Mouse (Mus musculus) midbrain, embryonic 12.5 days (tissue): ENCODE results near the gene Ddrgk1. TPM values are rescaled to one million over a fixed set of nuclear protein-coding genes. Genes with fewer than 3 reads are reported as not detected.

ENCODE experiments used
- ATAC-seq: fragments of 200-750 bp; cut with Nextera tagmentation; 2 replicates; pipeline ENCODE4 v1.8.0; 2017; ENCODE audit warnings: low read depth, moderate TSS enrichment, moderate library complexity; ENCODE audit not compliant: low FRiP score
- H3K27ac ChIP-seq: fragments of 300-500 bp; sonication (generic); replicated peaks from 2 replicates; pipeline ENCODE4 v1.5.1; 2016; ENCODE audit warnings: mild to moderate bottlenecking
- H3K27me3 ChIP-seq: fragments of 300-500 bp; sonication (generic); 2 replicates; pipeline ENCODE4 v1.6.1; 2016; ENCODE audit warnings: mild to moderate bottlenecking
- H3K36me3 ChIP-seq: fragments of 300-500 bp; sonication (generic); 2 replicates; pipeline ENCODE4 v1.6.1; 2016
- H3K4me1 ChIP-seq: fragments of 300-500 bp; sonication (generic); 2 replicates; pipeline ENCODE4 v1.6.1; 2016
- H3K4me2 ChIP-seq: fragments of 300-500 bp; sonication (generic); replicated peaks from 2 replicates; pipeline ENCODE4 v1.6.1; 2016; ENCODE audit warnings: mild to moderate bottlenecking, moderate library complexity
- H3K4me3 ChIP-seq: fragments of 300-500 bp; sonication (generic); 2 replicates; pipeline ENCODE4 v1.5.1; 2016; ENCODE audit warnings: mild to moderate bottlenecking
- H3K9ac ChIP-seq: fragments of 300-500 bp; sonication (generic); replicated peaks from 2 replicates; pipeline ENCODE4 v1.6.1; 2016; ENCODE audit warnings: mild to moderate bottlenecking, moderate library complexity
- H3K9me3 ChIP-seq: fragments of 300-500 bp; sonication (generic); 2 replicates; pipeline ENCODE4 v1.6.1; 2016; ENCODE audit warnings: mild to moderate bottlenecking
- WGBS: fragments of 180-500 bp; shearing (Covaris S2); methylation state at CpG from one replicate; pipeline ENCODE4 v1.1.7; 2016; 5-methylcytosine and 5-hydroxymethylcytosine counted together
- polyA plus RNA-seq: library from polyadenylated mRNA; unstranded; fragments of >200 nt; fragmentation: Nextera tagmentation; extraction: Ambion mirVana; gene quantifications from 2 replicates; pipeline ENCODE4 v1.2.1, GENCODE M21; 2016

Ddrgk1 gene
- polyA plus RNA-seq, 1 experiment from 2014 or later = 54.8 TPM

DNA sequence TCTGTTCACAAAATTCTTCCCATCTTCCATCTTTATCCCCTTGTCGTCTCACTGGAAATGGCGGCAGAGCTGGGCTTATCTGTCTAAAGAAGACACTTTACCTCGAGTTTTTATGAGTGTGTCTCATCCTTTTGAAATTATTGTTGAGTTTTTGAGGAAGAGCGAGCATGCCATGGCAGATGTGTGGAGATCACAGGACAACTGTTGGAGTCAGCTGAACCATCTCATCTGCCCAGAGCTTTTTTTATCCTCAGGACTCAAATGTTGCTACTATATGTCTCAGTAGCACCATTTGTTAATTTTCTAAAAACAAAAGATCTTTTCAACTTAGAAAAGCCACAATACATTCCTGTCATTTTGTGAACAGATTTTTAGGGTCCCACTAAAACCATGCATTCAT is 19.3 kb downstream of the Ddrgk1 start:
- Histone ChIP-seq H3K4me1 (peaks cover 16% of the 10 kb centered on the region; the same call in 1 of the 2 replicates), H3K27me3 (peaks cover 18% of the 10 kb centered on the region), H3K4me3 (no peak overlapping the region), H3K9ac (no peak overlapping the region), H3K27ac (no peak overlapping the region), H3K4me2 (no peak overlapping the region), H3K9me3 (no peaks in the 10 kb centered on the region), H3K36me3 (0 out of 2 replicates have a peak, but pooled peaks cover 4% of the 10 kb centered on the region)
- ATAC-seq = no peak
- WGBS = 82% methylated on average over 4 of the region's 4 CpGs

DNA sequence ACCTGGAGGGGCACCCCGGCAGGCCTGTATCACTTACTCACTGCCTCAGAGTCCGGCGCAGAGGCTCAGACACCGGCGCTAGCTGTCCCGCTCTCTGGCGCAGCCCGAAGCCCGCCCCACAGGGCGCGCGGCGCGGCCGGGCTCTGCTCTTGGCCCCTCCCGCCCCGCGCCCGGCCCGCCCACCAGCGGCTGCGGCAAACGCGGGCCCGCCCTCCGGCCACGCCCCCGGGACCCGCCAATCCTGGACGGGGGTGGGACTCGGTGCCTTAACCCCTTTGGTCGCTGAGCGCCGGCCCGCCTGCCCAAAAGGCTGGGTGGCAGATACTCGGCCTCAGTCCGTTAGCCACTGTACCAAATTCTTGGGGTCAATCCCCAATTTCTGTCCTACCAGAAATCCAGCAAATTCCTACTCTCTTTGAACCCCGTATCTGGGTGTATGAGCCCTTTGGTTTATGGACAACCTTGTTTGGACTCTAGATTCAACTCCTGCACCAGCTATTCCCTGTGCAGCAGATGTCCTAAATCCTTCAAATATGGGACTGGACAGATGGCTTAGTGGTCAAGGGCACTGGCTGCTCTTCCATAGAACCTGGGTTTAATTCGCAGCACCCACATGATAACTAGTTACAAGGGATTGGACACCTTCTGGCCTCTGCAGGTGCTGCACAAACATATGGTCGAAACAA is 21.6 kb downstream of the Ddrgk1 start, which contains the start of gene Lzts3:
Lzts3 (minus strand) TSS at position 120 of the 686 bp plus-strand sequence.
- H3K9me3 ChIP-seq = no peaks in the 10 kb centered on the region
- H3K9ac ChIP-seq = peak within 1 kb of the TSS; percentile 76
- 0 out of 2 replicates have a peak, but pooled peaks cover 4% of the 10 kb centered on the region for H3K36me3 ChIP-seq
- H3K27ac ChIP-seq = peak within 1 kb of the TSS; percentile 31; the same call in 1 of the 2 replicates
- H3K27me3 ChIP-seq = peaks cover 42% of the 10 kb centered on the region
- peak within 1 kb of the TSS; percentile 95 for H3K4me2 ChIP-seq
- H3K4me1 ChIP-seq = peaks cover 16% of the 10 kb centered on the region; the same call in 1 of the 2 replicates
- WGBS = 6% methylated on average over 20 of the region's 40 CpGs
- H3K4me3 ChIP-seq = peak within 1 kb of the TSS; percentile 59
- peak; percentile 97 for ATAC-seq

DNA sequence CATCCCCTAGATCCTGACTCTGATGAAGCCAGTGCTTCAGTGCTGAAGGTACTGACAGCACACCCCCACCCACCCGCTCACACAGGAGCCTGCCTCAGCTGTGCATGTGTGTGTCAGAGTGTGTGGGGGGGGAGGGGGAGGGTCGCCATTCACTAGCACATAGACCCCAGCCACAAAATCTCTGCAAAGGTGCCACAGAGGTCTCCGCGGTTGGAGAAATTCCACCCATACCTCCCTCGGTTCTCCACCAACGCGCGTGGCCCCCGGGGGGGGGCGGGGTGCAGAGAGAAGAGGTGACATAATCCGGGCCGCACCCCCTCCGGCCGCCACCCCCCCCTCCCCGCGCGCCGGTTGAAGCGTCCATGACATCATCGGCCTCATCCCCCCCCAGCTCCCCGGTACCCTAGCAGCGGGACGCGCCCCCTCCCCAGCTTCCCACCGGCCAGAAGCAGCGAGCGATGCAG is 22.2 kb downstream of the Ddrgk1 start:
- Histone ChIP-seq H3K4me3 (peak overlapping the region; percentile 59), H3K27me3 (peaks cover 48% of the 10 kb centered on the region), H3K36me3 (0 out of 2 replicates have a peak, but pooled peaks cover 4% of the 10 kb centered on the region), H3K4me2 (peak overlapping the region; percentile 95), H3K9ac (peak overlapping the region; percentile 76), H3K9me3 (no peaks in the 10 kb centered on the region), H3K4me1 (peaks cover 16% of the 10 kb centered on the region; the same call in 1 of the 2 replicates), H3K27ac (0 out of 2 replicates have a peak overlapping the region, but pooled peaks have one; percentile 31)
- ATAC-seq = peak; percentile 71
- WGBS = 2% methylated on average over 12 of the region's 27 CpGs

DNA sequence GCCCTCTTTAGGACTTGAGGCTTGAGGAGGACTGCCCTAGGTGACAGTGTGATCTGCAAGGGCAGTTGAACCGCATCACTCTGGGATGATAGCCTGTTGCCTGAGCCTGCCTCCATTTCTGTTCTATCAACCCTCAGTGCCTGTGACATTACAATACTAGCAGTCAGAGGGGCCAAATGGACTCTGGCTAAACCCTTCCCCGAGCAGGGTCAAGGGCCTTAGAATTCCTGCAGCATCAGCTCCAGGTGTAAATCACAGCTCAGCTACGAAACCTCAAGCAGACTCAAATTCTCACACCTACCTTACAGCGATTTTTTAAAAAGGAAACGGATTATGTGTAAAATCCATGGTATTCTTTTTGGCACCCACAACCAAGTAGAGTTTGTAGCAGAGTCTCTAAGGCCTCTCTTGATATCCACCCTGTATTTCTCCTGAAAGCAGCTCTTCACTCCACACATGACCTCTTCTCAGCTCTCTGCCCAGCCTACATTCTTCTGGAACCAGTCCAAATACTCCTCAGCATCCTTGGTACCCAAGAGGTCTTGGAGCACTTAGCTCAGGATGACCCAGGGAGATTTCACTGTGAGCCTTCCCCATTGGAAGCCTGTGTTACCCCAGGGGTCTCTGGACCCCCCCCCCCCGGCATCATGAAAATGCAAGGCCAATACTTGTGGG is 23.0 kb downstream of the Ddrgk1 start:
- Histone ChIP-seq H3K9ac (peak overlapping the region; percentile 76; the same call in 1 of the 2 replicates), H3K4me2 (peak overlapping the region; percentile 95), H3K4me3 (peak overlapping the region; percentile 59; the same call in 1 of the 2 replicates), H3K27ac (no peak overlapping the region), H3K36me3 (no peaks in the 10 kb centered on the region), H3K27me3 (peaks cover 55% of the 10 kb centered on the region), H3K9me3 (no peaks in the 10 kb centered on the region), H3K4me1 (peaks cover 16% of the 10 kb centered on the region; the same call in 1 of the 2 replicates)
- ATAC-seq = no peak
- 73% methylated on average over 6 of the region's 6 CpGs for WGBS

DNA sequence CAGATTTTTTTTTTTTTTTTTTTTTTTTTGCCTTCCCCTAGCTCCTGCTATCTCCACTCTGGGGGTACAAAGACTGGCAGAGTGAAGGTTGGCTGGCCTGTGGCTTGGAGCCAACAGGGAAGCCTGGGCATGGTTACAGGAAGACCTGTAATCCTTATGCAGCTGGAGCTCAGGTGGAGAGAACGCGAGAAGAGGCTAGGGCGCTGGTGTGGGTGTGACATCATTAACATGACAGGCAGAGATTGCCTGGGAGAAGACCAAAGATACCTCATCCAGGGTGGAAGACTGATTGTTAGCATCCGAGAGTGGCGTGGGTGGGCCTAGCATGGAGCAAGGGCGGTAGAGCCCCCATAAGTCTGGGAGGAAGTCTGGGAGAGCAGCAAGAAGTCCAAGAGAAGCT is 25.2 kb downstream of the Ddrgk1 start:
- no peak for ATAC-seq
- H3K4me1 ChIP-seq = peaks cover 34% of the 10 kb centered on the region
- no peak overlapping the region for H3K27ac ChIP-seq
- no peak overlapping the region for H3K4me2 ChIP-seq
- no peak overlapping the region for H3K4me3 ChIP-seq
- no peaks in the 10 kb centered on the region for H3K36me3 ChIP-seq
- H3K9ac ChIP-seq = no peak overlapping the region
- WGBS = 89% methylated on average over 6 of the region's 6 CpGs
- H3K9me3 ChIP-seq = no peaks in the 10 kb centered on the region
- peaks cover 77% of the 10 kb centered on the region for H3K27me3 ChIP-seq

DNA sequence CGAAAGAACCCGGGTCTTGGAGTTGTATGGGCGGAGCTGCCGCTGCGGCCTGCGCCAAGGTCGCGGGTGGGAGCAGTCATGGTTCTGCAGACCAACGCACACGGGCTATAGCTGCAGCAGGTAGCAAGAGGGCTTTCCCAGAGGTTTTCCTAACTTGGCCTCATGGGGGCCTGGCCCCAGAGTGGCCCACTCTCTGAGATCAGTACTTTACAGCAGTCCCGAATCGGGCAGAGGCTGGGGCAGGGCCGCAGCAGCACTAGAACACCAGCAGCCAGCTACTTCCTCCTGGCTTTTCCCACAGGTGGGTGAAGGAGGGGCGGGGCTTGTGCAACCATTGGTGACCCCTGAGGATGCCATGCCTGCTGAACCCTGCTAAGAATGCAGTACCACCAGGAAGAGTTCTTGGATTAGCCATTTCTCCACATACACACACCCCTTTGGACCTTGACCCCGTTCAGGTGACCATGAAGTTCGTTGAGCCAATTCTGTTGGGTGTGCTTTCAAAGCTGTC is 26.3 kb downstream of the Ddrgk1 start:
- Histone ChIP-seq H3K9me3 (no peaks in the 10 kb centered on the region), H3K9ac (no peak overlapping the region), H3K27me3 (peaks cover 86% of the 10 kb centered on the region), H3K4me2 (no peak overlapping the region), H3K4me1 (peaks cover 41% of the 10 kb centered on the region), H3K27ac (no peak overlapping the region), H3K4me3 (no peak overlapping the region), H3K36me3 (no peaks in the 10 kb centered on the region)
- no peak for ATAC-seq
- 32% methylated on average over 16 of the region's 16 CpGs for WGBS

DNA sequence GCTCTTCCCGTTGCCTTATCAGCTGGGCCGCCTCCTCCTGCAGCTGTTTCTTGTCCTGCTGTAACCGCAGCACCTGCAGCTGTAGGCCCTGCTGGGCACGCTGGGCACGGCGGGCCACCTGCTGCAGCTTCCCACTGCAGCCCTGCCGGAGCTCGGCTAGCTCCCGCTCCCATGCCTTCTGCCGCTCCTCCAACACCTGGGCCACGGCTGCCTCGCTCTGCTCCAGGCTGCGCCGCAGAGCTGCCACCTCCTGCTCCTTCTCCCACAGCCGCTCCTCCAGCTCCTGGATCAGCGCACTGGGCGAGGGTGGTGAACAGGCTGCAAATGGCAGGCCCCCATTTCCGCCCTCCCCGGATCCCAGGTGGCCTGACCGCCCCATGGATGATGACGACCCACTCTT is 28.6 kb downstream of the Ddrgk1 start:
- 13% methylated on average over 21 of the region's 21 CpGs for WGBS
- peaks cover 31% of the 10 kb centered on the region for H3K4me1 ChIP-seq
- no peak for ATAC-seq
- peak overlapping the region; percentile 13; the same call in 1 of the 2 replicates for H3K4me3 ChIP-seq
- H3K9ac ChIP-seq = no peak overlapping the region
- no peak overlapping the region for H3K27ac ChIP-seq
- no peaks in the 10 kb centered on the region for H3K9me3 ChIP-seq
- H3K4me2 ChIP-seq = peak overlapping the region; percentile 61
- peaks cover 88% of the 10 kb centered on the region for H3K27me3 ChIP-seq
- H3K36me3 ChIP-seq = no peaks in the 10 kb centered on the region

DNA sequence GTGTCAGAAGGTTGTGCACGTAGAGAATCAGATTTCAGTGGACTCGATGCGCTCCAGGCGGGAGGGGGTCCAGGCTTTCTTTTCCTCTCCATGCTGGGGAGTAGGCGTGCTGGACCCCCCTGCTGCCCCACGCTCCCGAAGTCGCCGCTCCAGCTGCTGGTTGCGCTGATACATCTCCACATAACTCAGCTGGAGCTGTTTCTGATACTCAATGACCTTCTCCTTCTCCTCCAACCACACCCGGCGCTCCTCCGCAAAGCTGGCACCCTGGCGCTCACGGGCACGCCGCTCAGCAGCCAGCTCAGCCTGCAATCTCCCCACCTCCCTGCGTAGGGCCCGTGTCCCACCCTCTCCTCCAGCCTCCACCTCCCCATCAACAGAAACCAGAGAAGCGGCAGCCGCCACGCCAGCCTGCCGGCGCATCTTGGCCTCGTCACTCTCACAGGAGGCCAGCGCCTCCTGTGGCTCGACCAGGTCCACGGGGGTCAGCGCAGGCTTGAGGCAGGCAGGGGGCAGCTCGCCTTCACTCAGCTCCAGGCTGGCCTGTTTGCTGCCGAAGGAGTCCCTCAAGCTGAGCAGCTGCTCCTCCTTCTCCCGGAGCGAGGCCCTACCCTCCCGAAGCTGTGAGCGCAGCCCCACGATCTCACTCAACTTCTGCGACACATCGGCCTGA is 29.6 kb downstream of the Ddrgk1 start:
- H3K4me1 ChIP-seq = peaks cover 31% of the 10 kb centered on the region

DNA sequence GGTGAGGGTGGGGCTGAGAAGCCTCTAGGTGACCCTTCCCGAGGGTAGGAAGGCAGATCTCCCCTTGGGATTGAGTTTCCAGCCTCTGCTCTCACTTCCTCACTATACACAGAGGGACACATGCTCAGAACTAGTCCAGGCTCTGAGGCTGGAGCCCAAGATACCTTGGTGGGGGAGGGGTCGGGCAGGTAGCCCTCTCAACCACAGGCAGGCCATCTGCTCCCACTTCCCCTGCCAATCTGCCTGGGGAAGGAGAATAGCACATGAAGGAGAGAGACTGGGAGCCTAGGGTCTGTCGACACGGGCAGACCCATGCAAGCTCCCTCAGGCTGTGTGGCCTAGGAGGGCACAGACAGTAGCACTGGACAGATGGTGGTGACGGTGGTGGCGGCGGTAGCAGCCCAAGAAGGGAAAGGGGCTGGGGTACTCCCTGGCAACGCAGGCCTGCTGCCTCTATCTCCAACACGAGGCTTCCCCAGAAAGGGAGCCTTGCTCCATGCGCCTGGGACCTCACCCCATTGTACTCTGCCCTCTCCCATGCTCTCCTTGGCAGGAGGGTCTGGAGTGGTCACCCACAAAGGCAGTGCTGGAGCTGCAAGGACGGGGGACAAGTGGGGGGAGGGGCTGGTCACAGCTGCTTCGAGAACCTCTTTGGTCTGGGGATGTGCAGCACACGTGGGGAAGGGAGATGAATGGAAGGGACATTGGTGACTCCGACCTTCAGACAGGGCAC is 30.3 kb downstream of the Ddrgk1 start:
- ATAC-seq = peak; percentile 7; the same call in 1 of the 2 replicates
- peak overlapping the region; percentile 1; the same call in 1 of the 2 replicates for H3K27ac ChIP-seq
- H3K9ac ChIP-seq = 0 out of 2 replicates have a peak overlapping the region, but pooled peaks have one; percentile 53
- H3K4me2 ChIP-seq = peak overlapping the region; percentile 61
- no peaks in the 10 kb centered on the region for H3K36me3 ChIP-seq
- H3K4me3 ChIP-seq = peak overlapping the region; percentile 34
- 14% methylated on average over 14 of the region's 14 CpGs for WGBS
- H3K9me3 ChIP-seq = no peaks in the 10 kb centered on the region
- peaks cover 74% of the 10 kb centered on the region for H3K27me3 ChIP-seq
- peaks cover 32% of the 10 kb centered on the region for H3K4me1 ChIP-seq

More for the DNA sequence above, 29.6 kb downstream of the Ddrgk1 start:
- H3K36me3 ChIP-seq = no peaks in the 10 kb centered on the region
- H3K4me3 ChIP-seq = peak overlapping the region; percentile 34
- no peak overlapping the region for H3K27ac ChIP-seq
- 2% methylated on average over 38 of the region's 38 CpGs for WGBS
- H3K27me3 ChIP-seq = peaks cover 81% of the 10 kb centered on the region
- peak overlapping the region; percentile 61 for H3K4me2 ChIP-seq
- ATAC-seq = peak; percentile 50; the same call in 1 of the 2 replicates
- H3K9ac ChIP-seq = peak overlapping the region; percentile 53
- no peaks in the 10 kb centered on the region for H3K9me3 ChIP-seq

DNA sequence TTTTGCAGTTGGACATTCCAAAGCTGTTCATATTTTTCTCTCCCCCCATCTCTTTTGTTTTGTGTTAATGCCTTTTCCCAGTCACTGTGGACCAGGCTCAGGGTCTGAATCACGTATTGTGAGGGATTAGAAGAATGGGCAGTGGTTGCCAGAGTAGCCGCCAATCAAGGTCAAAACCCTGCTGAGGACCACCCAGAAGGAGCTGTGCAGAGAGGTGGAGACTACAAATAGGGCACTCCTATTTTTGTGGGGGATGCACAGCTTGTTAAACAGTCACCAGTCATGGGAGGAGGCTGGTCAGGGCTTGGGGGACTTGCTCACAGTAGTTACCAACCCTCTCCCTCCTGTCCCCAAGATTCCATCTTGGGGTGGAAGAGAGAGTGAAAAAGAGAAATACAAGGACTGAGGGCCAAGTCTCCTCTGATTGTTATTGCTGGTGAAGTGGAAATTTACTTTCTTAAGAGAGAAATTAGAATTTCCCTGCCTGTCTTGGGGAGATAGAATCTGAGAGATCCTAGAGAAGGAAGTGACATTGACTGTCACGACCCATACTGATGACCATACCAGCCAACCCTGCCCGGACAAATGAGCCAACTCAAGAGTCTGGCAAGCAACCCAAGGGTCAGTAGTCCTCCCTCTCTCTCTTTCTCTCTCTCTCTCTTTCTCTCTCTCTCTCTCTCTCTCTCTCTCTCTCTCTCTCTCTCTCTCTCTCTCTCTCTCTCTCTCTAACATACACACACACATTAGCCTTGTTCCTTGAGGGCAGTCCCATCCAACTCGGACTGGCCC is 31.4 kb downstream of the Ddrgk1 start:
- WGBS = 46% methylated on average over 5 of the region's 5 CpGs
- peaks cover 63% of the 10 kb centered on the region for H3K27me3 ChIP-seq

More for the DNA sequence above, 31.4 kb downstream of the Ddrgk1 start:
- Histone ChIP-seq H3K27ac (no peak overlapping the region), H3K36me3 (no peaks in the 10 kb centered on the region; the same call in 1 of the 2 replicates), H3K4me3 (no peak overlapping the region), H3K4me1 (peaks cover 38% of the 10 kb centered on the region), H3K9me3 (no peaks in the 10 kb centered on the region), H3K4me2 (no peak overlapping the region), H3K9ac (no peak overlapping the region)
- no peak for ATAC-seq
